Mouse (Mus musculus) hindbrain, embryonic 12.5 days (tissue): ENCODE measurements around the gene Gm14391. TPM values are rescaled to one million over a fixed set of nuclear protein-coding genes. Genes with fewer than 3 reads are reported as not detected.
"Not testable (repeated sequence)": the region's sequence is repeated elsewhere in the genome, so short reads cannot be mapped to it uniquely, and the experiment has no call there.

ENCODE experiments used
- ATAC-seq: fragments of 200-750 bp; cut with Nextera tagmentation; 2 replicates; pipeline ENCODE4 v1.8.0; 2017; ENCODE audit warnings: moderate TSS enrichment; ENCODE audit not compliant: low FRiP score
- H3K27ac ChIP-seq: fragments of 300-500 bp; sonication (generic); 2 replicates; pipeline ENCODE4 v1.5.1; 2016; ENCODE audit warnings: mild to moderate bottlenecking
- H3K27me3 ChIP-seq: fragments of 300-500 bp; sonication (generic); 2 replicates; pipeline ENCODE4 v1.6.1; 2016; ENCODE audit warnings: mild to moderate bottlenecking
- H3K36me3 ChIP-seq: fragments of 300-500 bp; sonication (generic); 2 replicates; pipeline ENCODE4 v1.6.1; 2016; ENCODE audit warnings: mild to moderate bottlenecking
- H3K4me1 ChIP-seq: fragments of 300-500 bp; sonication (generic); 2 replicates; pipeline ENCODE4 v1.6.1; 2016
- H3K4me2 ChIP-seq: fragments of 300-500 bp; sonication (generic); replicated peaks from 2 replicates; pipeline ENCODE4 v1.6.1; 2016; ENCODE audit warnings: mild to moderate bottlenecking
- H3K4me3 ChIP-seq: fragments of 300-500 bp; sonication (generic); 2 replicates; pipeline ENCODE4 v1.5.1; 2016; ENCODE audit warnings: mild to moderate bottlenecking
- H3K9ac ChIP-seq: fragments of 300-500 bp; sonication (generic); 2 replicates; pipeline ENCODE4 v1.6.1; 2016; ENCODE audit warnings: mild to moderate bottlenecking, moderate library complexity
- H3K9me3 ChIP-seq: fragments of 300-500 bp; sonication (generic); replicated peaks from 2 replicates; pipeline ENCODE4 v1.6.1; 2016; ENCODE audit warnings: mild to moderate bottlenecking
- WGBS: fragments of 180-500 bp; shearing (Covaris S2); methylation state at CpG from one replicate; pipeline ENCODE4 v1.1.7; 2016; 5-methylcytosine and 5-hydroxymethylcytosine counted together
- polyA plus RNA-seq: library from polyadenylated mRNA; unstranded; fragments of >200 nt; fragmentation: Nextera tagmentation; extraction: Ambion mirVana; gene quantifications from 2 replicates; pipeline ENCODE4 v1.2.1, GENCODE M21; 2016

Gene Gm14391
- polyA plus RNA-seq, result 3.2 and 6.1 TPM in 2 replicates

- not testable (repeated sequence) for H3K27me3 ChIP-seq, H3K9me3 ChIP-seq, H3K9ac ChIP-seq, H3K27ac ChIP-seq, H3K4me3 ChIP-seq, H3K36me3 ChIP-seq, ATAC-seq, H3K4me2 ChIP-seq, H3K4me1 ChIP-seq
- WGBS, result no CpG with 5 or more reads among the region's 7 CpGs
Measured at GRCm38 (mm10) chr2:175206732-175207131, at the start of gene Gm14391. TSS of gene Gm14391 (minus strand) at chr2:175206917.

- H3K9me3 ChIP-seq, H3K27ac ChIP-seq, H3K4me3 ChIP-seq, H3K4me2 ChIP-seq, H3K36me3 ChIP-seq, H3K27me3 ChIP-seq, ATAC-seq, H3K4me1 ChIP-seq, H3K9ac ChIP-seq: not testable (repeated sequence)
- WGBS, result 68% methylated on average over 1 of the region's 1 CpGs
Measured at GRCm38 (mm10) chr2:175179008-175179407, 27.7 kb downstream of the Gm14391 start.

- Histone ChIP-seq H3K9ac (no peak overlapping the region), H3K27ac (no peak overlapping the region), H3K36me3 (no peaks in the 10 kb centered on the region), H3K4me3 (no peak overlapping the region), H3K4me2 (no peak overlapping the region), H3K4me1 (no peaks in the 10 kb centered on the region), H3K27me3 (no peaks in the 10 kb centered on the region), H3K9me3 (no peaks in the 10 kb centered on the region)
- 83% methylated on average over 6 of the region's 6 CpGs for WGBS
- ATAC-seq, result no peak
Measured at GRCm38 (mm10) chr2:175176312-175176711, 30.4 kb downstream of the Gm14391 start.

- not testable (repeated sequence) for H3K4me1 ChIP-seq, H3K4me2 ChIP-seq, H3K4me3 ChIP-seq, H3K9me3 ChIP-seq, H3K9ac ChIP-seq, H3K27ac ChIP-seq, ATAC-seq, H3K27me3 ChIP-seq, H3K36me3 ChIP-seq
- 81% methylated on average over 12 of the region's 12 CpGs for WGBS
Measured at GRCm38 (mm10) chr2:175175401-175176180, 31.1 kb downstream of the Gm14391 start, which contains the start of gene Gm14443. TSS of gene Gm14443 (minus strand) at chr2:175175871.

GRCm38 (mm10) chr2:175174058-175174457 lies 32.7 kb downstream of the Gm14391 start:
- not testable (repeated sequence) for H3K9me3 ChIP-seq, H3K4me2 ChIP-seq, ATAC-seq, H3K9ac ChIP-seq, H3K4me3 ChIP-seq, H3K27me3 ChIP-seq, H3K27ac ChIP-seq, H3K4me1 ChIP-seq, H3K36me3 ChIP-seq
- 89% methylated on average over 2 of the region's 2 CpGs for WGBS

- not testable (repeated sequence) for H3K4me3 ChIP-seq, H3K27ac ChIP-seq, H3K4me2 ChIP-seq, H3K4me1 ChIP-seq, H3K9ac ChIP-seq, H3K36me3 ChIP-seq, ATAC-seq, H3K27me3 ChIP-seq, H3K9me3 ChIP-seq
- 92% methylated on average over 3 of the region's 3 CpGs for WGBS
Measured at GRCm38 (mm10) chr2:175172906-175173595, 33.7 kb downstream of the Gm14391 start.

GRCm38 (mm10) chr2:175172123-175172522 lies 34.6 kb downstream of the Gm14391 start:
- Histone ChIP-seq H3K4me2 (no peak overlapping the region), H3K4me3 (no peak overlapping the region), H3K27ac (no peak overlapping the region), H3K36me3 (no peaks in the 10 kb centered on the region), H3K9ac (no peak overlapping the region), H3K27me3 (no peaks in the 10 kb centered on the region), H3K9me3 (0 out of 2 replicates have a peak, but pooled peaks cover 3% of the 10 kb centered on the region), H3K4me1 (no peaks in the 10 kb centered on the region)
- 89% methylated on average over 3 of the region's 3 CpGs for WGBS
- no peak for ATAC-seq

- ATAC-seq, H3K4me3 ChIP-seq, H3K9ac ChIP-seq, H3K4me1 ChIP-seq, H3K27ac ChIP-seq, H3K9me3 ChIP-seq, H3K27me3 ChIP-seq, H3K36me3 ChIP-seq, H3K4me2 ChIP-seq: not testable (repeated sequence)
- 85% methylated on average over 2 of the region's 2 CpGs for WGBS
Measured at GRCm38 (mm10) chr2:175166870-175167269, 39.8 kb downstream of the Gm14391 start.

GRCm38 (mm10) chr2:175165110-175165509 lies 41.6 kb downstream of the Gm14391 start:
- H3K4me3 ChIP-seq, H3K27ac ChIP-seq, H3K4me1 ChIP-seq, H3K27me3 ChIP-seq, H3K4me2 ChIP-seq, H3K36me3 ChIP-seq, ATAC-seq, H3K9me3 ChIP-seq, H3K9ac ChIP-seq: not testable (repeated sequence)
- WGBS, result 92% methylated on average over 12 of the region's 12 CpGs

GRCm38 (mm10) chr2:175161438-175161837 lies 45.3 kb downstream of the Gm14391 start:
- not testable (repeated sequence) for H3K4me2 ChIP-seq, H3K4me1 ChIP-seq, H3K9me3 ChIP-seq, H3K9ac ChIP-seq, ATAC-seq, H3K36me3 ChIP-seq, H3K27me3 ChIP-seq, H3K27ac ChIP-seq, H3K4me3 ChIP-seq
- WGBS, result 91% methylated on average over 4 of the region's 4 CpGs

GRCm38 (mm10) chr2:175158642-175159041 lies 48.1 kb downstream of the Gm14391 start:
- no peak for ATAC-seq
- Histone ChIP-seq H3K4me2 (no peak overlapping the region), H3K9ac (no peak overlapping the region), H3K36me3 (no peaks in the 10 kb centered on the region), H3K4me3 (no peak overlapping the region), H3K27ac (no peak overlapping the region), H3K9me3 (peaks cover 7% of the 10 kb centered on the region; the same call in 1 of the 2 replicates), H3K4me1 (no peaks in the 10 kb centered on the region), H3K27me3 (no peaks in the 10 kb centered on the region)
- WGBS, result 84% methylated on average over 3 of the region's 3 CpGs

- Histone ChIP-seq H3K27ac (no peak overlapping the region), H3K27me3 (no peaks in the 10 kb centered on the region), H3K9ac (no peak overlapping the region), H3K4me3 (no peak overlapping the region), H3K4me1 (no peaks in the 10 kb centered on the region), H3K36me3 (no peaks in the 10 kb centered on the region), H3K4me2 (no peak overlapping the region), H3K9me3 (peaks cover 7% of the 10 kb centered on the region; the same call in 1 of the 2 replicates)
- no peak for ATAC-seq
- WGBS, result 94% methylated on average over 13 of the region's 13 CpGs
Measured at GRCm38 (mm10) chr2:175156696-175157095, 50.0 kb downstream of the Gm14391 start.

GRCm38 (mm10) chr2:175141993-175142295 lies 64.8 kb downstream of the Gm14391 start, which contains the start of gene Gm14399:
TSS of gene Gm14399 (minus strand) at chr2:175142012.
- Histone ChIP-seq H3K4me3 (peak within 1 kb of the TSS; percentile 44), H3K4me2 (peak within 1 kb of the TSS; percentile 46)
- WGBS, result 5% methylated on average over 1 of the region's 2 CpGs
- not testable (repeated sequence) for H3K27me3 ChIP-seq, H3K36me3 ChIP-seq, H3K9me3 ChIP-seq, H3K27ac ChIP-seq, H3K4me1 ChIP-seq, H3K9ac ChIP-seq, ATAC-seq
